Comparison of ENCODE assay signal across 10 mouse cellular contexts in the genomic region with DNA sequence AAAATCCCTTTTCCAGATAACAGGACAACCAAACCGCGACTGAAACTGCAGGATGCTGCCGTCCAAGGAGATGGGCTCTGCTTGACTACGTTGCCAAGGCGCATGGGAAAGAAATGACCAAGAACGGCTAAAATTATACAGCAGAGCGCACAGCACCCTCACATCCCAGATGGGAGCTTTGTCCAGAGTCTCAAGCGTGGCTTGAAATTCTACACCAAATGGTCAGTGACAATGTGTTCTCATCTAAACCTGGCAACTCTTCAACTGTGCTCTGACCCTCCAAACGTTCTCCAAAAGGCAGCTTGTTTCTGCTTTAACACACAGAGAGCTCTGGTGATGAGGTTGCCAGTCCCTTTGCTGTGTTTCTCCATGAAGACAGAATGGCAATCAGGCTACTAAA. TPM values are rescaled to one million over a fixed set of nuclear protein-coding genes. Genes with fewer than 3 reads are reported as not detected.
DNase-seq lines count a peak whose midpoint lies in the region; ATAC-seq and TF ChIP-seq lines count a peak whose summit lies in the region.
"Had no signal": no experiment of that assay in that cellular context is flagged by ENCODE, and none has a peak within 500 bp of the region (broad histone marks: within the 10 kb centered on the region; RNA-seq: fewer than 3 reads in every experiment).

No protein-coding gene starts in this region.

- H3K36me3 ChIP-seq in forebrain, embryonic 14.5 days (ENCODE audit: control insufficient read depth, insufficient read depth, low read length): peaks cover 19% of the 10 kb centered on the region; the same call in 1 of the 2 replicates
- 0 out of 2 replicates have a peak, but pooled peaks cover 8% of the 10 kb centered on the region for H3K36me3 ChIP-seq in forebrain, postnatal 0 days (ENCODE audit: insufficient read depth)
- peaks cover 30% of the 10 kb centered on the region for H3K36me3 ChIP-seq in intestine, embryonic 14.5 days (ENCODE audit: control insufficient read depth, insufficient read depth, low read length)

- H3K4me1 ChIP-seq in forebrain, embryonic 14.5 days (ENCODE audit: control insufficient read depth, insufficient read depth, low read length): peaks cover 14% of the 10 kb centered on the region
- H3K4me1 ChIP-seq in forebrain, postnatal 0 days (ENCODE audit: insufficient read depth): peaks cover 9% of the 10 kb centered on the region; the same call in 1 of the 2 replicates
- peaks cover 19% of the 10 kb centered on the region for H3K4me1 ChIP-seq in intestine, embryonic 14.5 days (replicated peaks; ENCODE audit: control insufficient read depth, insufficient read depth, low read length)

- peak; percentile 39 for DNase-seq in forebrain, embryonic 14.5 days (ENCODE audit: low spot score)
- DNase-seq in forebrain, postnatal 0 days: no peak
- no peak for DNase-seq in layer of hippocampus, adult 2 months (ENCODE audit: low spot score in 2 of 2)
- DNase-seq in layer of hippocampus, postnatal 10 days (ENCODE audit: low spot score in 2 of 2): no peak
- DNase-seq in brain, embryonic 14.5 days (ENCODE audit: low read depth): peak; percentile 71
- DNase-seq in intestine, embryonic 14.5 days (ENCODE audit: low spot score): no peak
- DNase-seq in adrenal gland, adult 8-10 months: no peak
- no peak for DNase-seq in adrenal gland, adult 2 months
- DNase-seq: kidney, adult 18-20 months; thymus, postnatal 25 days had no signal

- no peaks in the 10 kb centered on the region for H3K27me3 ChIP-seq in forebrain, embryonic 14.5 days (replicated peaks; ENCODE audit: control insufficient read depth, insufficient read depth, low read length)
- no peaks in the 10 kb centered on the region for H3K27me3 ChIP-seq in forebrain, postnatal 0 days (ENCODE audit: insufficient read depth, low read length)
- no peaks in the 10 kb centered on the region for H3K27me3 ChIP-seq in intestine, embryonic 14.5 days (replicated peaks; ENCODE audit: control insufficient read depth, insufficient read depth, low read length)

- H3K27ac ChIP-seq in forebrain, embryonic 14.5 days (ENCODE audit: low read depth, low read length): no peak overlapping the region
- no peak overlapping the region for H3K27ac ChIP-seq in forebrain, postnatal 0 days (ENCODE audit: low read depth, low read length)
- peak overlapping the region; percentile 6; the same call in 1 of the 2 replicates for H3K27ac ChIP-seq in layer of hippocampus, adult 2 months
- peak overlapping the region; percentile 65; the same call in 1 of the 2 replicates for H3K27ac ChIP-seq in intestine, embryonic 14.5 days (ENCODE audit: low read depth)

- no peak overlapping the region for H3K4me2 ChIP-seq in forebrain, embryonic 14.5 days (ENCODE audit: low read length)
- no peak overlapping the region for H3K4me2 ChIP-seq in forebrain, postnatal 0 days (ENCODE audit: low read depth)
- peak overlapping the region; percentile 18; the same call in 1 of the 2 replicates for H3K4me2 ChIP-seq in intestine, embryonic 14.5 days (ENCODE audit: low read length)

- no peak for TF ChIP-seq POLR2A in brain, embryonic 14.5 days (IDR thresholded peaks at IDR 0.05; ENCODE audit: borderline replicate concordance, extremely low read depth, insufficient read depth, insufficient read length, poor library complexity, severe bottlenecking)

- H3K9me3 ChIP-seq in forebrain, embryonic 14.5 days (replicated peaks; ENCODE audit: control insufficient read depth, low read length): no peaks in the 10 kb centered on the region
- no peaks in the 10 kb centered on the region for H3K9me3 ChIP-seq in forebrain, postnatal 0 days (ENCODE audit: low read length)
- no peaks in the 10 kb centered on the region for H3K9me3 ChIP-seq in intestine, embryonic 14.5 days (ENCODE audit: control insufficient read depth, low read length)

- whole genome bisulfite sequencing in forebrain, embryonic 14.5 days: 49% methylated on average over 9 of the region's 9 CpGs
- 40% methylated on average over 9 of the region's 9 CpGs for WGBS in forebrain, postnatal 0 days
- 62% methylated on average over 9 of the region's 9 CpGs for WGBS in intestine, embryonic 14.5 days

- no peak for TF ChIP-seq CTCF in forebrain, postnatal 0 days (IDR thresholded peaks at IDR 0.05; ENCODE audit: low read depth)
- no peak for TF ChIP-seq CTCF in layer of hippocampus, adult 2 months (conservative IDR thresholded peaks at IDR 0.05)
- TF ChIP-seq CTCF in brain, embryonic 14.5 days (IDR thresholded peaks at IDR 0.05; ENCODE audit: borderline replicate concordance, extremely low read depth, insufficient read depth, insufficient read length): no peak

- ATAC-seq in forebrain, embryonic 14.5 days: no peak
- ATAC-seq in forebrain, postnatal 0 days: no peak
- ATAC-seq in intestine, embryonic 14.5 days (replicated peaks; ENCODE audit: low FRiP score, low TSS enrichment, low read depth): no peak

- no peak overlapping the region for H3K4me3 ChIP-seq in forebrain, embryonic 14.5 days (ENCODE audit: low read depth, low read length)
- no peak overlapping the region for H3K4me3 ChIP-seq in forebrain, postnatal 0 days (ENCODE audit: low read depth, low read length)
- H3K4me3 ChIP-seq in layer of hippocampus, adult 2 months: no peak overlapping the region
- no peak overlapping the region for H3K4me3 ChIP-seq in intestine, embryonic 14.5 days (ENCODE audit: low read depth, low read length)

- H3K9ac ChIP-seq in forebrain, embryonic 14.5 days (ENCODE audit: low read length): no peak overlapping the region
- no peak overlapping the region for H3K9ac ChIP-seq in forebrain, postnatal 0 days
- no peak overlapping the region for H3K9ac ChIP-seq in intestine, embryonic 14.5 days (ENCODE audit: low read length)

RNA-seq across cellular contexts. Expression of gene Smad1, which starts 39.0 kb away (rescaled TPM):
- 64.2 and 66.5 TPM in 2 replicates for polyA plus RNA-seq in forebrain, embryonic 14.5 days (2014; fragmentation: Nextera tagmentation; extraction: Ambion mirVana)
- total RNA-seq in forebrain, postnatal 0 days (2014; rRNA removed): 62.6 and 80.1 TPM in 2 replicates
- 49.7 and 57.1 TPM in 2 replicates for polyA plus RNA-seq in forebrain, postnatal 0 days (2015; fragmentation: Nextera tagmentation; extraction: Ambion mirVana)
- total RNA-seq in layer of hippocampus, adult 2 months (2021): 10 to 100 TPM; 23.9 to 24.5 TPM
- 10 to 100 TPM; 29.0 to 33.2 TPM for total RNA-seq in layer of hippocampus, postnatal 10 days (2021)
- polyA plus RNA-seq in brain, embryonic 14.5 days (2012; rRNA removed): 58.1 and 69.3 TPM in 2 replicates
- polyA plus RNA-seq in intestine, embryonic 14.5 days (2014; fragmentation: Nextera tagmentation; extraction: Ambion mirVana): 52.3 and 59.1 TPM in 2 replicates
- total RNA-seq in adrenal gland, adult 8-10 months (2022): 10 to 100 TPM; 24.2 to 37.3 (median 28.3) TPM
- 10 to 100 TPM; 24.2 to 30.4 TPM for total RNA-seq in adrenal gland, adult 2 months (2021)
- polyA plus RNA-seq in adrenal gland, adult 2 months (2012; rRNA removed): 41.3 and 45.2 TPM in 2 replicates

Comparison
In these comparisons a context has a peak if more than half of its experiments do, and no peak if none do; other contexts are left out.
1. DNase-seq: peak in forebrain, embryonic 14.5 days (single experiment) and brain, embryonic 14.5 days (single experiment); none in forebrain, postnatal 0 days (single experiment), layer of hippocampus, adult 2 months (0 of 2), layer of hippocampus, postnatal 10 days (0 of 2), intestine, embryonic 14.5 days (single experiment), adrenal gland, adult 8-10 months (single experiment) and adrenal gland, adult 2 months (single experiment).
2. H3K27ac ChIP-seq: peak in layer of hippocampus, adult 2 months (single experiment) and intestine, embryonic 14.5 days (single experiment); none in forebrain, embryonic 14.5 days (single experiment) and forebrain, postnatal 0 days (single experiment).